Mouse (Mus musculus) intestine, postnatal 0 days (tissue): Measurements from ENCODE around the gene Gmfb. TPM values are rescaled to one million over a fixed set of nuclear protein-coding genes. Genes with fewer than 3 reads are reported as not detected.

ENCODE experiments used
- ATAC-seq: fragments of 200-750 bp; cut with Nextera tagmentation; 2 replicates; pipeline ENCODE4 v1.8.0; 2017; ENCODE audit warnings: mild to moderate bottlenecking, moderate TSS enrichment, moderate library complexity
- H3K27ac ChIP-seq: fragments of 300-500 bp; sonication (generic); 2 replicates; pipeline ENCODE4 v1.5.1; 2014; ENCODE audit warnings: mild to moderate bottlenecking, low read depth, low read length, moderate library complexity
- H3K27me3 ChIP-seq: fragments of 300-500 bp; sonication (generic); replicated peaks from 2 replicates; pipeline ENCODE4 v1.6.1; 2014; ENCODE audit warnings: low read length, mixed read lengths; ENCODE audit not compliant: control insufficient read depth, insufficient read depth
- H3K36me3 ChIP-seq: fragments of 300-500 bp; sonication (generic); 2 replicates; pipeline ENCODE4 v1.6.1; 2014; ENCODE audit warnings: mild to moderate bottlenecking, moderate library complexity; ENCODE audit not compliant: control insufficient read depth, insufficient read depth
- H3K4me1 ChIP-seq: fragments of 300-500 bp; sonication (generic); replicated peaks from 2 replicates; pipeline ENCODE4 v1.6.1; 2014; ENCODE audit warnings: antibody characterized with exemption, low read length, mixed read lengths; ENCODE audit not compliant: control insufficient read depth, insufficient read depth
- H3K4me2 ChIP-seq: fragments of 300-500 bp; sonication (generic); replicated peaks from 2 replicates; pipeline ENCODE4 v1.6.1; 2014; ENCODE audit warnings: low read depth, mild to moderate bottlenecking, moderate library complexity
- H3K4me3 ChIP-seq: fragments of 300-500 bp; sonication (generic); 2 replicates; pipeline ENCODE4 v1.5.1; 2014; ENCODE audit warnings: low read depth, low read length
- H3K9ac ChIP-seq: fragments of 300-500 bp; sonication (generic); 2 replicates; pipeline ENCODE4 v1.6.1; 2014; ENCODE audit warnings: mild to moderate bottlenecking, low read depth, low read length
- H3K9me3 ChIP-seq: fragments of 300-500 bp; sonication (generic); 2 replicates; pipeline ENCODE4 v1.6.1; 2016; ENCODE audit warnings: mixed run types; ENCODE audit not compliant: control insufficient read depth
- CTCF ChIP-seq: sonication (generic); IDR thresholded peaks from 2 replicates; pipeline ENCODE4 v1.5.1; 2016; ENCODE audit warnings: low read depth, mild to moderate bottlenecking, control low read depth, antibody characterized with exemption, moderate library complexity
- WGBS: fragments of 180-500 bp; shearing (Covaris S2); extraction: QIAGEN DNeasy Blood & Tissue Kit; methylation state at CpG from one replicate; pipeline ENCODE4 v1.1.7; 2014; 5-methylcytosine and 5-hydroxymethylcytosine counted together
- polyA plus RNA-seq: library from polyadenylated mRNA; unstranded; fragments of >200 nt; fragmentation: Nextera tagmentation; extraction: Ambion mirVana; gene quantifications from 2 replicates; pipeline ENCODE4 v1.2.1, GENCODE M21; 2015

Gene Gmfb
- polyA plus RNA-seq, 1 experiment from 2014 or later, result 53.9 TPM

GRCm38 (mm10) chr14:46767116-46767515 lies 54.9 kb downstream of the Gmfb start:
- peaks cover 49% of the 10 kb centered on the region for H3K36me3 ChIP-seq

GRCm38 (mm10) chr14:46761186-46761585 lies 60.9 kb downstream of the Gmfb start:
- Histone ChIP-seq H3K27ac (no peak overlapping the region), H3K4me1 (peaks cover 4% of the 10 kb centered on the region), H3K9ac (peak overlapping the region; percentile 47; the same call in 1 of the 2 replicates), H3K9me3 (no peaks in the 10 kb centered on the region), H3K36me3 (peaks cover 9% of the 10 kb centered on the region), H3K4me2 (peak overlapping the region; percentile 88), H3K27me3 (no peaks in the 10 kb centered on the region), H3K4me3 (peak overlapping the region; percentile 71)
- WGBS, result 31% methylated on average over 6 of the region's 6 CpGs
- ATAC-seq, result no peak
- TF ChIP-seq CTCF, result no peak

More at GRCm38 (mm10) chr14:46767116-46767515, 54.9 kb downstream of the Gmfb start:
- Histone ChIP-seq H3K4me1 (no peaks in the 10 kb centered on the region), H3K4me2 (no peak overlapping the region), H3K4me3 (no peak overlapping the region), H3K27ac (no peak overlapping the region), H3K27me3 (no peaks in the 10 kb centered on the region), H3K9ac (no peak overlapping the region), H3K9me3 (no peaks in the 10 kb centered on the region)
- no peak for ATAC-seq
- WGBS, result 88% methylated on average over 12 of the region's 12 CpGs
- no peak for TF ChIP-seq CTCF

DNA sequence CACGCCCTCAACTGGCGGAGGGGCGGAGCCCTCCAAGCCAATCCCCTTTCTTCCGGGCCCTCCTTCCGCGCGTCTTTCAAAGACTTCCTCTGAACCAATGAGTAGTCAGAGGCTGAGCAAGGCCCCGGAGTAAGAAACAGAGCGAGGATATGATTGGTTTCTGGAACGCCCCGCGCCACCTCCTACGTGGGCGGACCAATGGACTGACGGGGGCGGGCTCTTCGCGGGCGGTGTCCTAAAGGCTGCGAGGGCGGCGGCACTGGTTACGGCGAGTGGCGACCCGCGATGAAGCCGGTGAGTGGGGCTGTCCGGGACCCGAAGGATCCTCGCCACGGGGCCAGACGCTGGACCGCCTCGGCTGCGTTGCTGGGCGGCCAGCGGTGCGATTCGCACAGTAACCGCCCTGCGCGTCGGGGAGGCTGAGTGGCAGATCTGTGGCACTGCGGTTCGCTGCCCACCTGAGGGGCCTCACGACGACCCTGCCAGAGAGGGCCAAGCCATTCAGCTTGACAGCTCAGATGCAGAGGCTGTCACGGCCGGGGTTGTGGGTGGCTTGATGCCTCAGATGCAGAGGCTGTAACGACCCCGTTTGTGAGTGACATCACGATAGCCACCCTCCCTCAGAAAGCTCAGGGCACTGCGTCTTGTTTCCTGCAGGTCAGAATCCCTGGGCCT lies 61.5 kb downstream of the Gmfb start, which contains the start of gene Cdkn3:
TSS of gene Cdkn3 (plus strand) at position 187 of the 675 bp plus-strand sequence.
- H3K9me3 ChIP-seq, result no peaks in the 10 kb centered on the region
- H3K4me2 ChIP-seq, result peak within 1 kb of the TSS; percentile 88
- H3K36me3 ChIP-seq, result peaks cover 9% of the 10 kb centered on the region
- H3K4me3 ChIP-seq, result peak within 1 kb of the TSS; percentile 71
- WGBS, result under 1% methylated on average over 53 of the region's 54 CpGs
- peak; percentile 100 for ATAC-seq
- peak within 1 kb of the TSS; percentile 47; the same call in 1 of the 2 replicates for H3K9ac ChIP-seq
- H3K27me3 ChIP-seq, result no peaks in the 10 kb centered on the region
- H3K27ac ChIP-seq, result no peak within 1 kb of the TSS
- peaks cover 4% of the 10 kb centered on the region for H3K4me1 ChIP-seq
- TF ChIP-seq CTCF, result no peak

- Histone ChIP-seq H3K4me3 (0 out of 2 replicates have a peak overlapping the region, but pooled peaks have one; percentile 71), H3K9ac (no peak overlapping the region), H3K27me3 (no peaks in the 10 kb centered on the region), H3K4me1 (peaks cover 4% of the 10 kb centered on the region), H3K36me3 (peaks cover 6% of the 10 kb centered on the region), H3K27ac (no peak overlapping the region), H3K4me2 (peak overlapping the region; percentile 88), H3K9me3 (no peaks in the 10 kb centered on the region)
- 2% methylated on average over 7 of the region's 7 CpGs for WGBS
- ATAC-seq, result peak; percentile 29
- TF ChIP-seq CTCF, result no peak
Measured at GRCm38 (mm10) chr14:46759970-46760354, 62.1 kb downstream of the Gmfb start.

Other genes starting within 250 kb of the Gmfb start
- gene Cdkn3, start 61.7 kb downstream of the Gmfb start, polyA plus RNA-seq, result 27.7 and 30.9 TPM in 2 replicates
- gene Cnih1, start 33.8 kb downstream of the Gmfb start, polyA plus RNA-seq, result 151 and 153 TPM in 2 replicates
- 31.0 and 35.3 TPM in 2 replicates for gene Cgrrf1, start 9.9 kb upstream of the Gmfb start, polyA plus RNA-seq
- 3.1 TPM in 2 replicates for gene Samd4, start 60.6 kb upstream of the Gmfb start, polyA plus RNA-seq